Mouse (Mus musculus) liver, postnatal 0 days (tissue): ENCODE data around the gene Cep170b.

Experiments used
- CTCF ChIP-seq: sonication (generic); IDR thresholded peaks from 2 replicates; pipeline ENCODE4 v1.5.1; 2016; ENCODE audit warnings: antibody characterized with exemption, low read depth
- EP300 ChIP-seq: IDR thresholded peaks from 2 replicates; pipeline ENCODE4 v1.6.1; 2016; ENCODE audit warnings: antibody characterized with exemption, low read depth, mild to moderate bottlenecking

DNA sequence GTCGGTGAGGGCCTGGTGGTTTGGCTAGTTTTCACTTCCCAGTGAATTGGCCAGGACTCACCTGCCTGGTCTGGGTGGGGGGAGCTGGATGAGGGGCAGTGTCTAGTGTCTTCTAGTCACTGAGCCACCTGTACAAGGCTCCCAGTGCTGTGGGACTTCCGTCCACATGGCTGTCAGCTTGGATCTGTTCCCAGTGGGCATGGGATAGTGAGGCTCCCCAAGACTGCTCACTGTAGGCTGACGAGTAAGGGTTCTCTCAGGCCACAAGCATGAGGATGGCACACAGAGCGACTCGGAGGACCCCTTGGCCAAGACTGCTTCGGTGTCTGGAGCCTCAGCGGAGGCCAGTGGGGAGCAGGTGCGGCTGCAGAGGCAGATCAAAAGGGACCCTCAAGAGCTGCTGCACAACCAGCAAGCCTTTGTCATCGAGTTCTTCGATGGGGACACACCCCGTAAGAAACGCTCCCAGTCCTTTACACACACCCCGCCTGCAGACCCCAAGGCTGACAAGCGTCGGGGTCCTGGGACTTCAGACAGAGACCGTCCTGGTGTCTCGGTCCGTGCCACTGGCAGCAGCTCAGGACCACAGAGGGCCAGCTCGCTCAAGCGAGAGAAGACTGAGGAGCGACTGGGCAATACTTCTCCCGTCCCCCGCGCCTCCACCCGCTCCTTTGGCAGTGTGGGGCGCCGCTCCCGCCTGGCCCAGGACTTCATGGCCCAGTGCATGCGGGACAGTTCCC, 15.8 kb downstream of the Cep170b start:
- TF ChIP-seq CTCF (no peak), EP300 (no peak)
